Mouse (Mus musculus) thymus, postnatal 14 days (tissue): ENCODE measurements around the gene Tub.

Experiments
- DNase-seq: peaks from one replicate; pipeline ENCODE4 v3.0.0; 2021

Gene Tub

DNA sequence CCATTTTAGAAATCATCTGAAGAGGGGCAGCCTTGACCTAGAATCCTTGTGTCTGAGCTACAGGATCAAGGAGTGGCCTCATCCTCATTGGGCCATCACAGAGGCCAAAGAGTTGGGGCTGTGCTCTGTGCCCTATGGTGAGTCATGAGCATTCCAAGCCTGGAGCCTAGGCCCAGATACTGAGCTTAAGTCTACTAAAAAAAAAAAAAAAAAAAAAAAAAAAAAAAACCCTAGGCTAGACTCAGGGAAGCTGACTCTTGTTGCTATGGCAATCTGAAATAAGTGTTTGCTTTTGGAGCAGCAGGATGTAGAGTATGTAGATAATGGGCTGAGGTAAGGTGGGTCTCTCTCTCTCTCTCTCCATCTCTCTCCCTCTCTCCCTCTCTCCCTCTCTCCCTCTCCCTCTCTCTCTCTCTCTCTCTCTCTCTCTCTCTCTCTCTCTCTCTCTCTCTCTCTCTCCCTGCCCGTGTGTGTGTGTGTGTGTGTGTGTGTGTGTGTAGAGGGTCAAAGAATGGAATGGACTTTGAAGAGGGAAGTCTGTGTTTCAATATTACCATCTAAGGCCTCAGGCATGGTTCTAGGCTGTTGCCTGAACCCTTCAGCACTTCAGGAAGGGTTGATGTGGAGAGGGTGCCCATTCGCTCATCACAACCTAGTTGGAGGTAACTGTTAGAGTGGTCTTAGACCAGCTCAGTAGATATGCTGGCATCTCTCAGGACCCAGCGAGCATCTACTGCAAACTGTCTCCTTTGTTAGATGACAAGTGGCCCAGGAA is 36.0 kb downstream of the Tub start:
- no peak for DNase-seq

DNA sequence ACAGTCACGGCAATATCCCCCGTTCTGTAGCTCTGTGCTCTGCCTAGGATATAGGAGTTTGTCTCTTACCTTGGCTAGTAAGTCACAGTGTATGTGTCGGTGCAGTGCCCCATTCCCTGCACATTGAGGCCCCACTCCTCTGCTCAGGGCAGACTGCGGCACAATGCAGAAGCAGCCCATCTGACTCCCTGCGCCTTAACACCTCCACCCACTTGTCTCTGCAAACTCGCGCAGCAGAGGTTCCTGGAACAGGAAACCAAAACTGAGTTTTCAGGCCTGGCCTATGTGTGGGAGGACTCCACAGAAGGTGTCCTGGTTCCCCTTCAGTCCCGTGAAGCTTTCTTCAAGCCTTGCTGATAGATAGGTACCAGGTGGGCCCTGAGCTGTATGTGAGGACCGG is 41.1 kb downstream of the Tub start:
- no peak for DNase-seq

DNA sequence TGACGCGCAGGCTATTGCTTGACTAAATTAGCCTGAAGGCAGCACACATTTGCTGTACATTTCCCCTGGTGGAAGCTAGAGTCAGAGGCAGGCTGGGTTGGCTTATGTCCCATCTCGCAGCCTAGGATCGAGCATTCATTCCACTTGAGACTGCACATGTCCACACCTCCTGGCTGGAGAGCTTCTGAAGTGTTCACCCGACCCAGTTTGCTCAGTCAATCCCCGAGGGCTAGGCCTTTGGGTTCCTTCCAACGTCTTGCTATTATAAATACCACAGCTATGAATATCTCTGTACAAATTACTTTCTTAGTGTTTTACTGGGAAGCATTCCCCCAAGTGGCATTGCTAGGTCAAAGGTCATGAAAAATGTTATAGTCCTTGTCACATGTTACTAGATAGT is 43.1 kb downstream of the Tub start:
- no peak for DNase-seq

DNA sequence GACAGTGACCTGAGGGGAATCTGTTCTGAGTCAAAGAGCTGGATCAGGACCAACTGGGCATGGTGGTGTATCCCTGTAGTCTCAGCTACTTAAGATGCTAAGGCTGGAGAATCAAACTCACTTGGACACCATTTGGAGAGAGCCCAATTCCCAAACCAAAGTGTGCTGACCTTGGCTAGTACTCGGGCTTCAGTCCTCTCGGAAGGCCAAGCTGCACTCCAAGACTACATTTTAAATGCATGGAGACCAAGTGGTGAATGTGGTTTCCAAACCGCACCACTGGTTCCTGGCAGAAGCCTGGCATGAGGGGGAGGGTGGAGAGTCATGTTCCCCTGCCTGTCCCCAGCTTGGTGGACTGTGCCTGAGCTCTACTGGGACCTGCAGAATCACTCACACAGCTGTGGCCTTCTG is 43.7 kb downstream of the Tub start:
- DNase-seq = no peak

DNA sequence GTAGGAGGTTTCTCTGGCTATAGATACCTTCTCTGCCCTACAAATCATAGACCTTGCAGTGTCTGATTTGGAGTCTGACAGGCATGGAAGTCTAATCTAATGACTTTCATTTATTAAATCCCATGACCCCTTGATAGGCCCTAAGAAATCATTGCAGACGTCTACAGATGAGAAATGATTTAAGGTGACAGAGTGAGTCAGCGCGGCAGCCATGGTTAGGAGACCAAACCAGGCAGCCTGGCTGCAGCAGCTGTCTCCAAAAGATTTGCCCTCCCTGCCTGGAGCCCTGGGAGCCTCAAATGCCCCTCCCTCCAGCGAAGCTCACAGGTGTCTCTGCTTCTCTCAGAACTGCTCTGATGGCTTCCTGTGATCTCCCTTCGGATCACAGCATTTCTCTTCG is 46.0 kb downstream of the Tub start:
- no peak for DNase-seq

DNA sequence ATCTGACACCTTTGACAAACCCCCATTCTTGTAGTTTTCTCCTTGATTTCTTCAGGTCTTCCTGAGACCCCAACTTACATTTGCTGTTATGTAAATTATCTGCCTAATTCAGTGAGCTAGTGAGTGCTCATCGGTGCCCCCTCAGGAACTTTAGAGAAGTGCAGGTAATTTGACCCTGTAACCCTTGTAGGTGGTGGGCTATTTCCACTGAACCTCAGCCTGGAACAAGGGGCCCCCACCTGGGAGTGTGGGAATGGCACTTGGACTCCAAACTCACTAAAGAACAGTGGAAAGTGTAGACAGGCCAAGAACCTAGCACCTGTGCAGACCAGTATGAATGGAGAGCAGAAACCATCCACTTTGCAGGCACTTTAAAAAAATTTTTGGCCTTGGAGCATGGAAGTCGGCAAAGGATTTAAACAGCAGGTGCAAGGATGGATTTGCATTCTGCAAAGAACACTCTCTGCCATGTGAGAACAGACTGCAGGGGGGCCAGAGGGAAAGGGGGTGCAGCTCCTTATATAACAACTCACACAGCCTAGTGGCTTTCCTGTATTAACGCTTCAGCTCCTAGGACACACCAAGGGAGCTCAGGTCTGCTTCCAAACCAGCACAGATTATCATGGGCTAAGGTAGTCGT is 50.3 kb downstream of the Tub start:
- peak; percentile 39 for DNase-seq

DNA sequence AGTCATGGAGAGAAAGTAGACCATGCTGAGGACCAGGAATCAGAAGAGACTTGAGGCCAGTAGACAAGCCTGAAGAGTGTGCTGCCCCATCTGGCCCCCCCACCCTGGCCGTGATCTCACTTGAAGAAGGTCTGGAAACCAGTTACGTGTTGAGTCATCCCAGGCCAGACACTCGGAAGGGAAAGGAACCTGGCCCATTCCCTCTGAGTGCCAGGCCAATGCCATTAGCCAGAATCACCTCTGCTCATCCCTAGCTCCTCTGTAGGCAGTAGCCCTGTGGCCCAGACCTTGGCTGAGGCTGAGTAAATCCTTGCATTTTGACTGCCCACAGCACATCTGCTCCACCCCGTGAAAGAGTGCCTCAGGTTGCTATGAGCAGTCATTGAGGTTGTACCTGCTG is 51.8 kb downstream of the Tub start:
- no peak for DNase-seq

DNA sequence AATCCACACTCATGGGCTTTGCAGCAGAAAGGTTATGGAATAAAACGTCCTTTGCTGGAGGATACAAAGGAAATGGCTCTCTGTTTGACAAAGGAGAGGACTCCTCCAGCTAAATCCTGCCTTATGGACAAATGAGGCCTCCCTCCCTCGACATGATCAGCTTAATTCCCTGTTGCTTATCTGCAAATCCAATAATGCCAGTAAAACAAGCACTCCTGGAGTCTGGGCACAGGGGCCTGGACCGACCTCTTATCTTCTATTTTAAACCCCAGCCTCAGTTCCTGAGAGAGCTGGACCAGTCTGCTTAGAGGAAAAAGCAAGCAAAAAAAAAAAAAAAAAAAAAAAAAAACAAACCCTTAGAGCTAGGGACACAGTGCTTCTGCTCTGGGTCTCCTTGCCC is 53.5 kb downstream of the Tub start:
- no peak for DNase-seq

DNA sequence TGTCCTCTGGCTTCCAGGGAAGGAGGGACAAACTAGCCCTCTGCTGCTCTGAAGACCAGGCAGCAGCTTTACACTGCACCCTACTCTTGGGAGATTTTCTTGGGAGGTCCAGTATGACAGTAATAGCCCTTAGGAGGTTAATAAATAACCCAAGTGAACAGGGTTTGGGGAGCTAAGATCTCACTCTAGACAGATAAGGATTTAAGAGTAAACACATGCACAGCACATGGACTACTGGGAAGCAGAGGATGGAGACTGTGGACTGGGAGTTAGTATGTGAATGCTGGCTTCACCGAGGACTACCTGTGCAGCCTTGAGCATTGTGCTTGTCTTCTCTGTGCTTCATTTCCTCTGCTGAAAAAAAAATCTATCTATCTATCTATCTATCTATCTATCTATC is 59.1 kb downstream of the Tub start:
- DNase-seq = no peak

DNA sequence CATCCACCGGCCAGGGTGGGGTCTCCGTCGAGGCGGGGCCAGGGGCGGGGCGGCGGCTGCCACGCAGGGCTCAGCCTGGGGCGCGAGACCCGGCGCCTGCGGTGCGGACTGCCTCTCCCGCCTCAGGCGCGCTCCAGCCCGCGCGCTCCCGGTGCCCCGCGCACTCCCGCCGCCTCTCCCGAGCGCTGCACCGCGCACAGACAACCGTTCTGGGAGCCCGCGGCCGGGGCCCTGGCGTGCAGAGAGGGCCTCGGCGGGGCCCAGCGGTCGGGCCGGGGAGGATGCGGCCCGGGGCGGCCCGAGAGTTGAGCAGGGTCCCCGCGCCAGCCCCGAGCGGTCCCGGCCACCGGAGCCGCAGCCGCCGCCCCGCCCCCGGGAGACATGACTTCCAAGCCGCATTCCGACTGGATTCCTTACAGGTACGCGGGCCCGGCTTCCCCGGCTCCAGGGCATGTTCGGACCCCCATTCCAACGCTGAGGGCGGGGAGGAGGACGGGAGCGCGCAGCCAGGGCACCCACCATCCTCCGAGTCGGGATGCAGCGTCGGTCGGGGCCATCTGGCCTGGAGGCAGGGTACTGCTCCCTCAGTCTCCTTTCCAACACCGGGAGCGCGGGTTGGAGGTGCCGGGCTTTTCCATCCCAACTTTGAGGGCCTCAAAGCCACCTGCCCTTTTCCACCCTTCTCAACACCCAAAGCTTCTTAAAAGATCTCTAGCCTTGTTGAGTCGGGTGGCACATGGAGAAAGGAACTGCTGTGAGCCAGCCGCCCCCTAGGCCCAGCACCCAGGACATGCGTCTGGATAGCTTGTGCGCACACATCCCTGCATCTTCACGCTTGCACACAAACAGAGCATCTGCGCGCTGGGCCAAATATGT is 60.8 kb downstream of the Tub start:
- DNase-seq = no peak

DNA sequence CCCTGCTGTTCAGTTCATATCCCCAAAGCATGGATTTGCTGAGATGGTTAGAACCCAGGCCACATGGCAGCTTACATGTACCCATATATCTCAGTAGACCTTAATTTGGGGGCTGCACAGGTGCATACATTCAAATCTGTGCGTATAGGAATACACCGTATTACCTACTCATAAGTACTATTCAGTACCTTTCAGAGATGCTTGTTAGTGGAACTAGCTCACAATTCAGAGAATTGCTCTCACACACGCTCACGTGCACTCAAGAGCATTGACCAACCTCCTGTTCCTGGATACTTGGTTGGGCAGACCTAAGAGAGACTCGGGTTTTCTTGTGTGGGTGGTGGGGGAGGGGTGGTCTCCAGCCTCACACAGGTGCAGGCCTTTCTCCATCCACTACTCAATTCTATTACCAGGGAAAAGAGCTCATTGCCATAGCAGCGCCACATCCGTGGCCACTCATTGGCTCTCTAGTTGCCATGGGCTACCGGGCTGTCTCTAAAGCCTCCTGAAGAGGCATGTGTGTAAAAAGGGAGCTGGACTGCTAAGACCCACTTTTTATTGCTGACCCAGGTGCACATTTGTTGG is 61.5 kb downstream of the Tub start:
- DNase-seq = no peak

DNA sequence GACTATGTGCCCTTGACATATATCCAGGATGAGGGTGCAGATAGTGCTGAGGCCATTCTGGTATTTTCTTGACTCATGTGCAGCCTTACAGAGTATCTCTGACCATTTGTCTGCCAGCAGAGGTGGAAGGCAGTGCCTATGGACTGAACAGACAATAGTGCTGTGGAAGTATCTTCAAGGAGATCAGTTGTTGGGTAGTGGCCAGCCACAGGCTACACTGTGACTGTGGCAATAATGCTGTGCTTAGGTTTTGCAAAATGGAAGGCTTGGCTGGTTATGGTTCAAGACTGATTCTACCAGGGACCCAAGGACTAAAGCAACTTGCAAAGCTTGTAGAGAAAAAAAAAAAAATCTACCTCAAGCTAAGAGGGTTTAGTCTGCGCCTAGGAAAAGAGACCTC is 62.4 kb downstream of the Tub start:
- DNase-seq = no peak

DNA sequence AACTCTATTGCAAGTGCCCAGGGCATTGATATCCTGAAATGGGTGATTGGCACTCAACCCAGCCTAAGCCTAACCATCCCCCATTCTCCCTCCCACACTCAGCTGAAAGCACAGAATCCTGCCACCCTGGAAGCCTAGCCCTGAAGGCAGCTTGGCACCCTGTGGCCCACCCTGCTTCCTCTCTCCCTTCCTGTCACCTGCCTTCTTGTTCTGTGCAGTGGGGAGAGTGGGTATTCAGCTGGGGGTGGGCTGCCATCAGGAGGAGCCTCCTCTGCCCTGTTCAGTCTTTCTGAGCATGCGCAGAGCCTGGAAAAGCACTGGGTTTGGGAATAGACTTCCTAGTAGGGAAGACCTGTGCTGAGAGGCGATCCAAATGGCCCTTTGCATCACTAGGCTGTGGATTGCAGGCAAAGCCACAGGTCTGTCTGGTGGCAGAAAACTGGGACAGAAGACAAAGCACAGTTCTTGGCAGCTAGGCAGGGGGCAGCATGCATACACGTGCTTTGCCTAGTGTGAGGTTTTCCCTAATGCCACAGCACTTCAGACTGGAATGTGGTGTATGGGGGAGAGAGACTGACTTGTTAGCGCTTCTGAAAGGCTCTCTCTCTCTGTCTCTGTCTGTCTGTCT is 63.0 kb downstream of the Tub start:
- no peak for DNase-seq

DNA sequence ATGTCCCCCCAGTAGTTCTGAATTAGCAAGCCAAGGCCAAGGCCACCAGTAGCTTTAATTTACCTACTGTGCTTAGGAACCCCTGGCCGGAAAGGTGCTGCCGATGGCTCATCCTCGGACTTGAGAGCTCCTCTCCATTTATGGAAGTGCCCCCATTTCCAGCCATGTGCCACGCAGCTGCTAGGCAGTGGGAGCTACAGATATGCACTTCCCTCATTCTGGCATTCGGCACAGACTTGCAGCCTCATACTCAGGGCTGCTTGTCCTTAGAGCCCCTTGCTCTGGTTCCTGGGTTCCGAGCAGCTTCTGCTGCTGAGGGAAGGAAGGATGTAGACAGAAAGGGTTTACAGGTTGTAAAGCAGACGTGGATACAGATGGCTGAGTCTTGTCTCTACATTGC is 64.7 kb downstream of the Tub start:
- no peak for DNase-seq

DNA sequence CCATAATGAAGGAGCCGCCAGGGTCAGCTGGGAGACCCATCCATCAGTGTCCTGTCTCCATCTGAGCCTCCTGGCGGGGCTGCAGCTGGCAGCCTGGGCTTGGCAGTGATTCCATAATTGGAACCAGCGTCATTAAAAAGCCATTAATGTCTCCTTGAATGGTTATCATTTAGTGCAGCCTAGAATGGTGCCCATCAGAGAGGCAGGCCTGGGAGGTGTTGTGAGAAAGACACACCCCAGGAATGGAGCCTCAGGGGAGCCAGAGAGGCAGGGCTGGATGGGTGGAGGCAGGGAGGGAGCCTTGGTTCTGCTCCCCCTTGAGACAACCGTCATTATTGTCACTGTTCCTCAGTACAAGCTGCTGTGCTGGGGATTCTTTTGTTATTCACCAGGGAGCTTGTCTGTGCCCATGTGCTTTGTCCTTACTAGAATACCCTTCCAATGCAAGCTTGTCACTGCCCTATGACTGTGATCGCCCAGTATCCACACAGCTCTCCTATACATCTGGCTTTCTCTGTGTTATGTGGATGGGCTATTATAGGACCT is 66.3 kb downstream of the Tub start:
- no peak for DNase-seq

DNA sequence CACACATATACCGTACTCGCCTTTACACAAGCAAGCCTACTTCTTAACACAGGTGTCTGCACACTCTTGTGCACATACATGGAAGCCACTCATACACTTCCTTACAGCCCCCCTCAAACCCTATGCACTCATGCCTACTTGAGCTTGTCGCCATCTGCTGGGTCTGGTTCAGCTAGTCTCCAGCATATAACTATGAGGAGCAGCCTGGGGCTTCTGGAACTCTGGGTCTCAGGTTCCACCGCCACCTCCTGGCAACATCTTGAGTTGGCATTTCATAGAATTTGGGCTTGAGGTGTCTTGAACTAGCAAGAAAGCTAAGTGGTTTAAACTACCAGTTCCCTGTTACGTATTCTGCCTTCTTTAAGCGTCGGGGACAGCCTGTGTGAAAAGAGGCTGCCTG is 69.1 kb downstream of the Tub start:
- DNase-seq = no peak

DNA sequence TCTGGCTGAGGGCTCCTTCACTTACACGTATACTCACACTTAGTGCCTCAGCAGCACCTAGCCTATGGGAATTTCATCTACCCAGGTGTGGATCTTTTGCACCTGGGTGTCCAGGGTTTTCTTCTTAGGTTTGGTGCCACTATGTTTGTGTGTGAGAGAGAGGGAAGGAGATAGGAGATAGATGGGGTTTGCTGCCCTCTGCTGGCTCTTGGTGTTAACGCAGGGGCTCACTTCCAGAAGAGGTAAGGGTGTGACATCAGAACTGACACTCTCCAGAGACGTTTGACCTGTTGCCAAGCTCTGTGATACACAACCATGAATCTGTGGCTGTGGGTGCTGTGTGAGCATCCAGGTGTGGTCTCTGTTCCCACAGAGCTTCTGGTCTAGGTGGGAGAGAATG is 71.3 kb downstream of the Tub start:
- DNase-seq = peak; percentile 45

DNA sequence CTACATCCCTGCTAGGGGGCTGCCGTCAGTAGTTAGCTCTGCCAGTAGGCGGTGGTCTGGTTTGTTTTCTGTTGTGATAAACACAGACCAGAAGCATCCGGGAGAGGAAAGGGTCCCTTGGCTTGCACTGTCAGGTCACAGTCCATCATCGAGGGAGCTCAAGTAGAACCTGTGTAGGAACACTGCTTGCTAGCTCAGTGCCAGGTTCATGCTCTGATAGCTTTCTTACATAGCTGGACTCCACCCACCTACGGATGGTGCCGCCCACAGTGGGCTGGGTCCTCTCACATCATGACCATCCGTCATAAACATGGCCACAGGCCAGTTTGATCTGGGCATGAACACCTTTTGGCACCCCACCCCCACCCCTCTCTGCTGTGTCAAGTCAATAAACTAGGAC is 75.6 kb downstream of the Tub start:
- DNase-seq = no peak

DNA sequence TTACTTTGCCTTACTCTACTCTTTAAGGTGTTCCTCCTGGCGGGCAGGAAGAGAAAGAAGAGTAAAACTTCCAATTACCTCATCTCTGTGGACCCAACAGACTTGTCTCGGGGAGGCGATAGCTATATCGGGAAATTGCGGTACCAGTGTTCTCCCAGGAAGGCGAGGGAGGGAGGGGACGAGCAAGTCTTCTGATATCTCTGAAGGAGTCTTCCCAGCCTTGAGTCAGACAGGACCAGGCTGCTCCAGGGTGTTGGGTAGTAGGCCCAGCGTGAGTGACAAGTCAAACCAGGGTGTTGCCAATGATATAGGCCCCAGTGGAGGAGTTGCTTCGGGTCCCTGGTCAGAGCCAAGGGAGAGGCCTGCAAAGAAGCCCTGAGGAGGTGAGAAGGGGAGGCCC is 76.8 kb downstream of the Tub start:
- no peak for DNase-seq

DNA sequence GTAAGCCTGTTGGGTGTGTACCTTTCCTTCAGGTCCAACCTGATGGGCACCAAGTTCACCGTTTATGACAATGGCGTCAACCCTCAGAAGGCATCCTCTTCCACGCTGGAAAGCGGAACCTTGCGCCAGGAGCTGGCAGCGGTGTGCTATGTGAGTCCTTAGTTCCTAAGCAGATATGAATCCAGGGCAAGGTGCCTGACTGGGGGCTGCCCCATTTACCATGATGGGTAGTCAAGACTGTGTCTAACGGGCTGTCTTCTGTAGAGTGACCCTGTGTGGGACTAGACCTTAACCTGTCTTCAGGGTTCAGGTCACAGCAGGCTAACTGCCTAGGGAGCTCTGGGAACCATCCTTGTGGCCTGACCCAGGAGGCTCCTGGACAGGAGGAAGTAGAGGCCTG is 77.6 kb downstream of the Tub start:
- DNase-seq = no peak

DNA sequence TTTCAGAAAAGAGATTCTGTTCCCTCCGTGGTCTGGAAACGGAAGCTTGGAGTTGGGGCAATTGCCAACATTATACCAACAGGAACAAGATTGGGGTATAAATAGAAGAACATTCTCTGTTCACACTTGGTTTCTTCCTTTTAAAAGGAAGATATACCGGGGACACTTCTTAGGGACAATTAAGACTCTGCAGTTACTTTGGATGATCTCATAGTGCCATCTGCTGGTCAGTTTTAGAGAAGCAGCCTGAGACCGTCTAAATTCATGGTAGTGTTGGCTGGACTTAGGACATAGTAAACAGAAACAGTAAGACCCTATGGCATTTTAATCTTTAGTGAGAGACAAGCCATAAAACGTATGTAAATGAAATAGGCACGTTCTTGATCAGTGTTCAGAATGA is 78.1 kb downstream of the Tub start:
- DNase-seq = peak; percentile 32

DNA sequence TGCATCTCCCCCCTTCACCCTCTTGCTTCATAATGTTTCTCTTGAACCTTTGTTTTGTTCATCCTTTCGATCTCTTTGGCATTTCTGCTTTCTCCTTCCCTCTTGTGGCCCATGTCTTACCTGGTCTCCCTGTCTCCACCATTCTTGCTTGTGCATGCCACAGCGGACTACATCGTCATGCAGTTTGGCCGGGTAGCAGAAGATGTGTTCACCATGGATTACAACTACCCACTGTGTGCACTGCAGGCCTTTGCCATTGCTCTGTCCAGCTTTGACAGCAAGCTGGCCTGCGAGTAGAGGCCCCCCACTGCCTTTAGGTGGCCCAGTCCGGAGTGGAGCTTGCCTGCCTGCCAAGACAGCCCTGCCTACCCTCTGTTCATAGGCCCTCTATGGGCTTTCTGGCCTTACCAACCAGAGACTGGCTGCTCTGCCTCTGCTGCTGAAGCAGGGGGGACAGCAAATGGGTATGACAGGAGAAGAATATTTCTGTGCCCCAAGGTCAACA is 79.9 kb downstream of the Tub start:
- no peak for DNase-seq

DNA sequence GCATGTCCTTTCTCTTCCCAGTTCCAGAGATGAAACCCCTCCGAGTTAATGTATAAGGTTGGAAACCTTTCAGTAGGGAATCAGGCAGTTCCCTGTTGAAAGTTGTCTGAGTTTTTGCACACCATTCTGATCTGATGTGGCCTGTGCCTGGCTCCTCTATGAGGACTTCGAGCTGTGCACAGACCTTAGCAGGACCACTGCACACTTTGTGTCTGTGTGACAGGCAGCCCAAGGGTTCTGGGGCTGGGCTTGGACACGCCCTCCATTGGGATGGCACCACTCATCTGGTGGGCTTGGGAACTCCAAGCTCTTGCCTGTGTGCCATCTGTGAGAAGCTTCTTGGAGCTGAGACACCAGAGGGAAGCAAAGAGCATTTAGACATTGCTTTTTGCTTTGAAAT is 81.2 kb downstream of the Tub start:
- no peak for DNase-seq
